Mouse (Mus musculus): ENCODE measurements around the gene Dgki. TPM values are rescaled to one million over a fixed set of nuclear protein-coding genes. Genes with fewer than 3 reads are reported as not detected.
A peak's percentile ranks its signal among the peaks of the same experiment; 100 is the strongest.

Gene Dgki
- polyA plus RNA-seq, 1 experiment from 2014 or later, result 0.92 TPM

DNA sequence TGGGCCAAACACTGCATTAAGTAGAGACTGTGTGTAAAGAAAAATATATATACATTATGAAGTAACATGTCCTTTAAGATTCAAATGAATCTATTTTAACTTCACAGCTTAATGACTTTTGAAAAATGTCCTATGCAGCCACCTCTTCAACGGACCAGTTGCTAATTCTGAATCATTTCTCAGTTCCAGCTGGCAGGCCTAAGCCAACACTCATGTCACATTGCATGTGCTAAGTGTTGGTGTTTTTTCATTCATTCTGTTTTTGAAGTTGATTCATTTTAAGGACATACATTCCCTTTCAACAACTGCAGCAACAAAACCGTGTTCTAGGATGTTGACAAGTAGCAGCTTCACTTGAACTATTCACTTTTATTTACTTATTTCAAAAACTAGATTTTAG lies 484.0 kb downstream of the Dgki start:
- Histone ChIP-seq H3K4me1 (replicated peaks; ENCODE audit: control insufficient read depth, insufficient read depth, low read length) (peaks cover 26% of the 10 kb centered on the region), H3K36me3 (ENCODE audit: control insufficient read depth, insufficient read depth, low read length) (no peaks in the 10 kb centered on the region), H3K9ac (ENCODE audit: low read length) (no peak overlapping the region), H3K27ac (ENCODE audit: low read depth) (no peak overlapping the region), H3K4me3 (ENCODE audit: low read depth, low read length) (no peak overlapping the region), H3K27me3 (replicated peaks; ENCODE audit: control insufficient read depth, insufficient read depth, low read length) (no peaks in the 10 kb centered on the region), H3K4me2 (ENCODE audit: low read length) (no peak overlapping the region), H3K9me3 (ENCODE audit: control insufficient read depth, low read length) (no peaks in the 10 kb centered on the region)
- no peak for ATAC-seq (replicated peaks; ENCODE audit: low FRiP score, low TSS enrichment, low read depth)
- DNase-seq (ENCODE audit: low spot score), result no peak
- 72% methylated on average over 2 of the region's 2 CpGs for WGBS

DNA sequence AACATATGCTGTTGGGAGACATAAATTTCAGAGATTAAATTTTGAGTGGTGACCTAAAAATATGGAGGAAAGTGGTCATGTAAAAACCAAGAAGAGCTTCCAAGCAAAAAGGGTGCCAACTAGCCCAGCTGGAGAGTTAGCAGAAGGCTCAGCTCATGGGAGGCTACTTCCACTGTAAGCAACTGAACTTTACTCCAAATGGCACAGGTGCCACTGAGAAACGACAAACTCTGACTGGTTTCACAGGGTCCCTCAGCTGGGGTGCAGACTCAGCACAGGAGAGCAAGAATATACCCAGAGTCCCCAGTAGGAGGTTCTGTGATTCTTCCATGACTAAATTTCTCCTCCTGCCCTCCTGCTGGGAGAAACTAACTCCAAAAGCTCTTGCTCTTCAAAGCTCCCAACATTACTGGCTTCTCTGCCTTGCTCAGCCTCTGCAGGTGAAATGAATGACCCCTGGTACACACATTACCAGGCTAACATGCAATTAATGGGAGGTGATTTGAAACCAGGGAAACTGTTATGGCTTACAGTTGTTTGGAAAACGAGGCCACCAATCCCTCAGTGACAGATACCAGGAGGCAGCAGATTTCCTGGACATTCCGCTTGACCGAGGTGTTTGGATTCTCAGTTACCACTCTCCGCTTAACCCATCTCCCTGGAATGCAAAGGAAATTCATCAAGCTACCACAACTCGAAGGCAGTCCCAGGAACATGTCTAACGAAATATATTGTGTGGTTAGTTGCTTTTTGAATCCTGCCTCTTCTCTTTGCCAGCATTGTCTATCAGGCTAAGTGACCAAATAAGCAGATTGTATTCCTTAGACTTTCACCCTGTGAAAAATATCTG lies 487.1 kb downstream of the Dgki start:
- Histone ChIP-seq H3K9ac (ENCODE audit: low read length) (no peak overlapping the region), H3K27me3 (replicated peaks; ENCODE audit: control insufficient read depth, insufficient read depth, low read length) (no peaks in the 10 kb centered on the region), H3K4me1 (replicated peaks; ENCODE audit: control insufficient read depth, insufficient read depth, low read length) (peaks cover 8% of the 10 kb centered on the region; the same call in 1 of the 2 replicates), H3K9me3 (ENCODE audit: control insufficient read depth, low read length) (no peaks in the 10 kb centered on the region), H3K27ac (ENCODE audit: low read depth) (no peak overlapping the region), H3K36me3 (ENCODE audit: control insufficient read depth, insufficient read depth, low read length) (no peaks in the 10 kb centered on the region), H3K4me2 (ENCODE audit: low read length) (no peak overlapping the region), H3K4me3 (ENCODE audit: low read depth, low read length) (no peak overlapping the region)
- ATAC-seq (replicated peaks; ENCODE audit: low FRiP score, low TSS enrichment, low read depth) (no peak), DNase-seq (ENCODE audit: low spot score) (no peak)
- 31% methylated on average over 7 of the region's 7 CpGs for WGBS

DNA sequence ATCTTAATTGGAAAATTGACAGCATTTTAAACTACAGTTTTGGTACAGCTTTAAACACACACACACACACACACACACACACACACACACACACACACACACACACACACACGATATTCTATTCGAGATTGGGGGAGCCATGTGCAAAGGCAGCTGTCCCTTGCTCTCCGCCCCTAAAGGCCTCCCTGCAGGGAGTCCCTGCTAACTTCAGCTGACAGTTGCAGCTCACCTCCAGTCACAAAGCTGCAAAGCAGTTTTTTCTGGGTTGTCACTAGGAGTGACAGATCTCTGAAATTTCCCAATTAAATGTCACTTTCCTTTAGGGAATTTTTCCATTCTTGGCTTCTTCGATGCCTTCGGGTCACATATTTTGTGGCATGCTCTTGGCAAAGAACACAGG lies 489.5 kb downstream of the Dgki start:
- peaks cover 8% of the 10 kb centered on the region for H3K36me3 ChIP-seq (ENCODE audit: control insufficient read depth, insufficient read depth, low read length)
- H3K4me2 ChIP-seq (ENCODE audit: low read length), result peak overlapping the region; percentile 68
- H3K9me3 ChIP-seq (ENCODE audit: control insufficient read depth, low read length), result no peaks in the 10 kb centered on the region
- 19% methylated on average over 5 of the region's 5 CpGs for WGBS
- peak overlapping the region; percentile 81; the same call in 1 of the 2 replicates for H3K27ac ChIP-seq (ENCODE audit: low read depth)
- H3K4me3 ChIP-seq (ENCODE audit: low read depth, low read length), result peak overlapping the region; percentile 64
- H3K9ac ChIP-seq (ENCODE audit: low read length), result peak overlapping the region; percentile 72
- H3K27me3 ChIP-seq (replicated peaks; ENCODE audit: control insufficient read depth, insufficient read depth, low read length), result no peaks in the 10 kb centered on the region
- H3K4me1 ChIP-seq (replicated peaks; ENCODE audit: control insufficient read depth, insufficient read depth, low read length), result peaks cover 8% of the 10 kb centered on the region; the same call in 1 of the 2 replicates
- ATAC-seq (replicated peaks; ENCODE audit: low FRiP score, low TSS enrichment, low read depth) (no peak), DNase-seq (ENCODE audit: low spot score) (no peak)

DNA sequence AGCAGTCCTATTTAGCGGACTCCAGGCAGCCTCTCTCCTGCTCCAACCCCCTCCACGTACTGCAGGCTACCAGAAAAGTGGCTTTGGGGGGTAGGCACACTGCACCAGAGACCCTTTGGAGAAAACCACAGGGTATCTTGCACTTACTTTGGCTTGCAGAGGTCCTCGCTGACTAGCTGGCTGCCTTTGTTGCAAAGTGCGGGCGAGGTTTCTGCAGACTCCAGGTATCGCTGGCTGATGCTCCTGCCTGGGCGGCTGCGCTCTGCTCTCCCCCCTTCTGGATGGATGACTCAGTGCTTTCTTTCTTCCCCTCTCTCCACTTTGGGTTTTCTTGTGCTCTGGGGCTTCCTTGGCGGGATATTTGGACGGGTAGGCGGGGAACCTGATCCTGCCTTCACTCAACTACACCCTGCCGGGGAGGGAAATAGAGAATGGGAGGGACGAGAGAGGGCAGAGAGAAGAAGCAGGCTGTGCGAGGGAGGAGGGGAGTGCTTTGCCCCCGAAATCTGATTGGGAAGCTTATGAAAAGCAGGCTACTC lies 490.2 kb downstream of the Dgki start, which contains the start of gene Ptn:
TSS of gene Ptn (minus strand) at position 474 of the 539 bp plus-strand sequence.
- H3K9ac ChIP-seq (ENCODE audit: low read length), result peak within 1 kb of the TSS; percentile 72
- peaks cover 8% of the 10 kb centered on the region; the same call in 1 of the 2 replicates for H3K4me1 ChIP-seq (replicated peaks; ENCODE audit: control insufficient read depth, insufficient read depth, low read length)
- peak within 1 kb of the TSS; percentile 68 for H3K4me2 ChIP-seq (ENCODE audit: low read length)
- WGBS, result under 1% methylated on average over 15 of the region's 15 CpGs
- no peaks in the 10 kb centered on the region for H3K27me3 ChIP-seq (replicated peaks; ENCODE audit: control insufficient read depth, insufficient read depth, low read length)
- ATAC-seq (replicated peaks; ENCODE audit: low FRiP score, low TSS enrichment, low read depth), result peak; percentile 79
- H3K9me3 ChIP-seq (ENCODE audit: control insufficient read depth, low read length), result no peaks in the 10 kb centered on the region
- peaks cover 8% of the 10 kb centered on the region for H3K36me3 ChIP-seq (ENCODE audit: control insufficient read depth, insufficient read depth, low read length)
- DNase-seq (ENCODE audit: low spot score), result peak; percentile 78
- peak within 1 kb of the TSS; percentile 81 for H3K27ac ChIP-seq (ENCODE audit: low read depth)
- peak within 1 kb of the TSS; percentile 64 for H3K4me3 ChIP-seq (ENCODE audit: low read depth, low read length)

DNA sequence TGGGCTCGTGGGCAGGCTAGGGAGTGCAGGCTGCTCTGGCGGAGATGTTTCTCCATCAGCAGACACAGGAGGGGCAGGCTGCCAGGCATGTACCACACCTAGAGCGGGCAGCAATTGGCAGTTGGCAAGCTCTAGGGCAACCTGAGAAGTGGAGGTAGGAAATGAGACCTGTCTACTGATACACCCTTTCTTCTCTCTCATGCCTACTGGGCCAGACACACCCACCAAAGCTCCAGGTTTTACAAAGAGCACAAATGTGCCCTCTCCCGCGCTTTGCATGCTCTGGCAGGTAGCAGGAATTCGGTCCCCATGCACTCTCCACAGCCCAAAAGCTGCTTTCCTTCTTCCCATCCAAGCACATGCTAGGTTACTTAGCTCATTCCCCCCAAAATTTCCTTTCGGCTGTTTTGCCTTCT lies 490.7 kb downstream of the Dgki start:
- H3K4me1 ChIP-seq (replicated peaks; ENCODE audit: control insufficient read depth, insufficient read depth, low read length), result peaks cover 8% of the 10 kb centered on the region; the same call in 1 of the 2 replicates
- H3K4me3 ChIP-seq (ENCODE audit: low read depth, low read length), result peak overlapping the region; percentile 64
- H3K27me3 ChIP-seq (replicated peaks; ENCODE audit: control insufficient read depth, insufficient read depth, low read length), result no peaks in the 10 kb centered on the region
- 11% methylated on average over 7 of the region's 7 CpGs for WGBS
- peak overlapping the region; percentile 72 for H3K9ac ChIP-seq (ENCODE audit: low read length)
- peak overlapping the region; percentile 81 for H3K27ac ChIP-seq (ENCODE audit: low read depth)
- peak overlapping the region; percentile 68 for H3K4me2 ChIP-seq (ENCODE audit: low read length)
- peak; percentile 24; the same call in 1 of the 2 replicates for ATAC-seq (replicated peaks; ENCODE audit: low FRiP score, low TSS enrichment, low read depth)
- H3K9me3 ChIP-seq (ENCODE audit: control insufficient read depth, low read length), result no peaks in the 10 kb centered on the region
- peaks cover 8% of the 10 kb centered on the region for H3K36me3 ChIP-seq (ENCODE audit: control insufficient read depth, insufficient read depth, low read length)
- peak; percentile 63 for DNase-seq (ENCODE audit: low spot score)

DNA sequence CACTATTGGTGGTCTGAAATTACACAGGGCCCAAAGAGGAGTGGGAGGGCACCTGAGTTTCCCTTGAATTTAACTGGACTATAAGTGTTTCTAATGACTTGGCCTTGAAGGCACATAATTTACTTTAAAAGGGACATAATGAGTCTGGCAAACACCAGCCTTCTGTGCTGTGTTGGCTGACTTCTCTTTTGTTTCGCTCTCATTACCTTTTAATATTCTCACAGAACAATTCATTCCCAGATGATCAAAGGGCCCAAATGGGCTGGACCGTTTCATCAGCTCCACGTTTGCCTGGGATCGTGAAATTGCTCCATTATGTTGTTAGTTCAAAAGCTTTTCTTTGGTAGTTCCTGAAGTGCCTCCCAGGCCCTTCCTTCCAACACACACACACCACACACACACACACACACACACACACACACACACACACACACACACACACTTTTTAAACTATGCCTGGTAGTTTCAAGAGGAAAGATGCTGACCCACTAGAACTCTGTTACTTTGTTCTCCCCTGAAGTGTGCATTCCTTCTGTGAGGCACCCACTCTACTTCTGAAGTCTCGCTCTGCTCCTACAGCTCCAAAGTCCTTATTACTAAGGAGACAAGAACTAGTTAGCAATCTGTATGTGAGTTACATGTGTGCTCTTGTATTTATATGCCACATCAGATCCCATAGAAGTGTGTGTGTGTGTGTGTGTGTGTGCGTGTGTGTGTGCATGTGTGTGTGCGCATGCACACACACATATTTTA lies 491.5 kb downstream of the Dgki start:
- DNase-seq (ENCODE audit: low spot score) (no peak), ATAC-seq (replicated peaks; ENCODE audit: low FRiP score, low TSS enrichment, low read depth) (no peak)
- WGBS, result 38% methylated on average over 7 of the region's 7 CpGs
- Histone ChIP-seq H3K27ac (ENCODE audit: low read depth) (peak overlapping the region; percentile 81), H3K27me3 (replicated peaks; ENCODE audit: control insufficient read depth, insufficient read depth, low read length) (no peaks in the 10 kb centered on the region), H3K4me3 (ENCODE audit: low read depth, low read length) (peak overlapping the region; percentile 64), H3K4me1 (replicated peaks; ENCODE audit: control insufficient read depth, insufficient read depth, low read length) (peaks cover 8% of the 10 kb centered on the region; the same call in 1 of the 2 replicates), H3K36me3 (ENCODE audit: control insufficient read depth, insufficient read depth, low read length) (peaks cover 11% of the 10 kb centered on the region), H3K4me2 (ENCODE audit: low read length) (peak overlapping the region; percentile 68), H3K9me3 (ENCODE audit: control insufficient read depth, low read length) (no peaks in the 10 kb centered on the region), H3K9ac (ENCODE audit: low read length) (peak overlapping the region; percentile 72)

DNA sequence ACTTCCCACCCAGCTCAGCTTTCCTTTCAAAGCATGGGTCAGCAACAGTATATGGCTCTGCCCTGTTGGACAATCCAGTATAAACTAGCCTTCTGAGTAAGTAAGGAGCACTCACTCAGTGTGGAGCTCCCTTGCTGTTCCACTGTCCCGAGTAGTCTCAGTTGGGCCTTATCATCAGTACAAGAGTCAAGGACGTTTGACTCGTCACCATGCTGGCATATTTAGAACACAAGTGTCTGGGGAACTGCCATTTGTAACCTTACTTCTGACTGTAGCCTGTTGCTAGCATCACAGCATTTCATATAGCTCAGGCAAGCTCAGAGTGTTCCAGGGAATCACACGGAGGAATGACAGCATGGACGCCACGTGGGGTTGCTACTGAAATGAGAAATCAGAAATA lies 493.1 kb downstream of the Dgki start:
- Histone ChIP-seq H3K4me3 (ENCODE audit: low read depth, low read length) (0 out of 2 replicates have a peak overlapping the region, but pooled peaks have one; percentile 16), H3K4me2 (ENCODE audit: low read length) (peak overlapping the region; percentile 68)
- 85% methylated on average over 6 of the region's 6 CpGs for WGBS

DNA sequence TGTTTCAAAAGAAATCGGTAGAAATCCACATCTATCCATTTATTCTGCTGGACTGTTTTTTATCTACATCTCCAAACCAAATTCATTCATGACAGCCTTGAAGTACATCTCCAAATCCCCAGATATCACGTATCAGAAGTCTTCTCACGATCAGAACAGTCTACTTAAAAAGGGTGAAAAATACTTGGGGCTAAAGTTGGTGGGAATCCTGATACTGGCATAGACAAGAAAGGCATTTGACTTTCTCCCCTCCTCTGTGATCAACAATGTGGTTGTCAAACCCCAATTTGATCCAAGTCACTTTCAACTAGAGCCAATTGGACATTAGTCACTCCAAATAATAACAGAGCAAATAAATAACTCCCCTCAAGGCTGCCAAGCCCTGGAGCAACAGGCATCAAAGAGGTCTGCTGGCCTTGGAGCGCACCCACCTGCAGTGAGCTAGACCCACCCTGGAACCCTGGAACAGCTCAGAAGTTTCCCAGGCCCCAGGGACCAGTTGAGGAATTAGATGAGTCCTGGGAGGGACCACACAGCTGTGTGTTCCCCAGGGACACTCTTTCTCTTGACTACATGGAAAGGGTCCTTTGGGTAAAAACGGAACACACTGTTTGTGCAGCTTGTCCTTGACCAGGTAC lies 499.6 kb downstream of the Dgki start:
- DNase-seq (ENCODE audit: low spot score) (no peak), ATAC-seq (replicated peaks; ENCODE audit: low FRiP score, low TSS enrichment, low read depth) (no peak)
- Histone ChIP-seq H3K27ac (ENCODE audit: low read depth) (no peak overlapping the region), H3K36me3 (ENCODE audit: control insufficient read depth, insufficient read depth, low read length) (0 out of 2 replicates have a peak, but pooled peaks cover 7% of the 10 kb centered on the region), H3K9ac (ENCODE audit: low read length) (no peak overlapping the region), H3K4me2 (ENCODE audit: low read length) (no peak overlapping the region), H3K4me1 (replicated peaks; ENCODE audit: control insufficient read depth, insufficient read depth, low read length) (no peaks in the 10 kb centered on the region), H3K9me3 (ENCODE audit: control insufficient read depth, low read length) (no peaks in the 10 kb centered on the region), H3K4me3 (ENCODE audit: low read depth, low read length) (no peak overlapping the region), H3K27me3 (replicated peaks; ENCODE audit: control insufficient read depth, insufficient read depth, low read length) (no peaks in the 10 kb centered on the region)
- WGBS, result 69% methylated on average over 5 of the region's 5 CpGs

More for the DNA sequence above, 493.1 kb downstream of the Dgki start:
- ATAC-seq (replicated peaks; ENCODE audit: low FRiP score, low TSS enrichment, low read depth) (no peak), DNase-seq (ENCODE audit: low spot score) (no peak)
- no peaks in the 10 kb centered on the region for H3K27me3 ChIP-seq (replicated peaks; ENCODE audit: control insufficient read depth, insufficient read depth, low read length)
- H3K4me1 ChIP-seq (replicated peaks; ENCODE audit: control insufficient read depth, insufficient read depth, low read length), result peaks cover 8% of the 10 kb centered on the region; the same call in 1 of the 2 replicates
- no peaks in the 10 kb centered on the region for H3K9me3 ChIP-seq (ENCODE audit: control insufficient read depth, low read length)
- H3K27ac ChIP-seq (ENCODE audit: low read depth), result no peak overlapping the region
- peaks cover 12% of the 10 kb centered on the region for H3K36me3 ChIP-seq (ENCODE audit: control insufficient read depth, insufficient read depth, low read length)
- no peak overlapping the region for H3K9ac ChIP-seq (ENCODE audit: low read length)

Data from intestine, embryonic 14.5 days (tissue).